Mouse (Mus musculus): Measurements from ENCODE around the gene Abcb9.
A peak's percentile ranks its signal among the peaks of the same experiment; 100 is the strongest.

Gene Abcb9

GRCm38 (mm10) chr5:124095596-124096232 is at the start of gene Abcb9:
Abcb9 (minus strand) TSS chr5:124095798.
- DNase-seq (ENCODE audit: low read depth): peak; percentile 93

GRCm38 (mm10) chr5:124138066-124138465 is 42.5 kb upstream of the Abcb9 start:
- no peak for DNase-seq (ENCODE audit: low read depth)

DNA sequence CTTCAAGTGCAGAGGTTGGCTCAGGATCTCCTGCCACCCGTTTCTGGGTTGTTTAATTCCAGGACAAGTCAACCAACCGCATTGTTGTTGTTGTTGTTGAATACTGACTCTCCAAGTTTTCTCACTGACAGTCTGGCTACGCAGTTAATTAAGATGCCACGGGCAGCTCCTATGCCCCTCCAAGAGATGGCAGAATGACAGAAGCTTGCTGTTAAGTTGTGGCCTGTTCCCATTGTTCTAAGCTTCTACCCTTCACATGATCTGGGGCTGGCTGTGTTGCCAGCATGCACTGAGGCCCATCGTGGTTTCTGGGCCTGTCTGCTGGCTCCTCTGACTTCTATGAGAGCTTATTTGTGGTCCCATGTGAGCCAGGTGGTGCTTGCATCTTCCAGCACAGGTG is 38.7 kb upstream of the Abcb9 start:
- DNase-seq (ENCODE audit: low read depth): no peak

DNA sequence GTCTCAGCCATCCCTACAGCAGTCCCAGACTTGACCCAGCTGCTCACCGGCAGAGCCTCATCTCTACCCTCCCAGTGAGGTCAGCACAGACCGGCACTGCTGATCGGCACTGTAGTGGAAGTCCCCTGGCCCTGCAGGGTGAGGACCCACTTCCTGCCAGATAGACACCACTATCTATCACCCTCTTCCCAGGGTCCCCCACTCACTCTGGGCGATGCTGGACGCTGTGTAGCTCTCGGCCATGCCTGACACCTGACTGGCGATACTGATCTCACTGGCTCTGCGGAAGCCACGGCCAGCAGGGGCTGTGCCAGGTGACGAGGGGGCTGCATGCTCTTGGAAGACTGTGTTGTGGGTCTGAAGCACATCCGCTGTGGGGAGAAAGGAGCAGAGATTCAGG is 29.5 kb upstream of the Abcb9 start:
- DNase-seq (ENCODE audit: low read depth): no peak

GRCm38 (mm10) chr5:124122357-124122756 is 26.8 kb upstream of the Abcb9 start:
- DNase-seq (ENCODE audit: low read depth): no peak

DNA sequence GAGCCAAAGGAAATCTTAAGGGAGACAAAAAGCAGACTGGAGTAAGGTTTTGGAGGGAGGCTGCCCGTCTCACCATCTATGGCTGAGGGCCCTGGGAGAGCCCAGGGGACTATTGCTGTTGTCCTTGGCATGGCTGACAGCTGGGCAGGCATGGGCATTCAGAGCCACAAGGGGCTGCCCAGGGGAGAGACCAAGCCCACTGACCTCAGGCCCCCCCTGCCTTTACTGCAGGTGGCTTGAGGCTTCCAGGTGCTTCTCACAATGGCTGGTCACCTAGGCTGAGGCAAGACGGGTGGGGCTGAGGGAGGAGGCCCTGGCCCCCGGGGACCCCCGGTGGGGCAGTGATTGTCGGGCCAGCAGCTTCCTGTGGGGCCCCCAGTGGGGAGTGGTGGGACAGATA is 23.6 kb upstream of the Abcb9 start:
- DNase-seq (ENCODE audit: low read depth): no peak

DNA sequence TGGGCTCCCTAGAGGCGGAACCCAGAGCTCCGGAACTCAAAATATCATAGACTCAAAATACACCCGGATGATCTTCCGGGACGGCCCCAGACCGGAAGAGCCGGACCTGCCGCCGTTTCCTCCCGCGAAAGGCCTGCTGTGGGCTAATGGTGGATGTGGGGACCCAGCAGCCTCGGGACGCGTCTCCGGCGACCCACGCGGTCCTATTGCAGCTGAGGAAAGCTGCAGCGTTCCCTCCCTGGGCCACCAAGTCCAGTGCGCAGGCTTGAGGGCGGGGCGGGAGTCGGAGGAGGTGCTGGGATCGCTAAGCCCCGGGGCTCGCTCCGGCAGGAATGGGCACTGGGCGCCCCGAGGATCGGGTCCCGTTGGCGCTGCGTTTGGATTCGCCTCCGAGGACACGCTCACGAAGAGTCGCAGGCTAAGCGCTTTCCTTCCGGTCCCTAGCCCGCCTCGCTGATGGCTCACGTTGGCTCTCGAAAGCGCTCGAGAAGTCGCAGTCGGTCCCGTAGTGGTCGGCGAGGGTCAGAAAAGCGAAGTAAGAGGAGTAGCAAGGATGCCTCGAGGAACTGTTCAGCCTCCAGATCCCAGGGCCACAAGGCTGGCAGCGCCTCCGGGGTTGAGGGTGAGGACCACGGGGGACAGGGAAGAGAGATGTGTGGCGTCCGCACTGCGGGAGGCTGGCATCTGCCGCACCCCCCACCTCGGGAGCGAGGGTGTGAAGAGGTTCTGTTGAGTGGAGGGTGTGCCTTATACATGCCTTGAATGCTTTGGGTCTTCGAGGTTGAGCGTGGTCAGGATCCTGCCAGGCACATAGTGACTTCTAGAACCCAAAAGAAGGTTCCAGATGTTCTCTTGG is 20.6 kb upstream of the Abcb9 start, which contains the start of gene Arl6ip4:
Arl6ip4 (plus strand) TSS at position 100 of the 856 bp plus-strand sequence.
- DNase-seq (ENCODE audit: low read depth): peak; percentile 88

- peak; percentile 63 for DNase-seq (ENCODE audit: low read depth)
These were observed 19.9 kb upstream of the Abcb9 start for GRCm38 (mm10) chr5:124115531-124115930.

DNA sequence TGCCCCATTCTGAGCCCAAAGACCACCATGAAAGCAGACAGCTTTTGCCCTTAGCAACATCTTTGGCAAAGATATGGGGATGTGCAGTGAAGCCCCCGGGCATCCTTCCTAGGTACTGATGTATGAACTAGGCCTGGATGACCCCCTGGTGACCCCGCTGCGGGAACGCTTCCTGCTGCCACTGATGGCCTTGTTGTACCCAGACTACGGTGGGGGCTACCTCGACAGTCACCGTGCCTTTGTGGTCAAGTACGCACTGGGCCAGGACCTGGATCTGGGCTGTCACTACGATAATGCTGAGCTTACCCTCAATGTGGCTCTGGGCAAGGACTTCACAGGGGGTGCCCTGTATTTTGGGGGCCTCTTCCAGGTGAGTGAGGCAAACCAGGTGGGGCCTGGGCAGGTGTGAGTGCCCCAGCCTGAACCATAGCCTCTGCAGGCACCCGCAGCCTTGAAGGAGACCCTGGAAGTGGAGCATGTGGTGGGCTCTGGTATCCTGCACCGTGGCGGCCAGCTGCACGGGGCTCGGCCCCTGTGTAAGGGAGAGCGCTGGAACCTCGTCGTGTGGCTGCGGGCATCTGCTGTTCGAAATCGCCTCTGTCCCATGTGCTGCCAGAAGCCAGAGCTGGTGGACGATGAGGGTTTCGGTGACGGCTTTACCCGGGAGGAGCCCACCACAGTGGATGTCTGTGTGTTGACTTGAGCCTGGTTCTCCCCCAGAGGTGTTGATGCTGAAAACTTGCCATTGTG is 18.9 kb upstream of the Abcb9 start:
- no peak for DNase-seq (ENCODE audit: low read depth)

DNA sequence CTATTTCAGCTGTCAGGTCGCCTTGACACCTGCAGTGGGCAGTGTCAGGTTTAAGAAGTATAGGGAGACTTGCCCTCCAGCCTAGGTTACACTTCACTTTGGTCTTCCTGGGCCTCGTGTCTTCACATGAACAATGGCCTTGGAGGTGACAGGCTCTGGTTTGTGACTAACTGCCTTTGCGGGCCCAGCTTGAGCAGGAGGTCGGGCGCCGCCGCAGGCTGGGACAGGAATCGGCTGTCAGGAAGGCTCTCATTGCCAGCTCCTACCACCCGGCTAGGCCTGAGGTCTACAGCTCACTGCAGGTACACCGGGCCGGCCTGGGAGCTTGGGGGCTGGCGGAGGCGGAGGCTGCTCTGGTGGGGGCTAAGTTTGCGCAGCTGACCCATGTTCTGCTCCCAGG is 17.4 kb upstream of the Abcb9 start:
- peak; percentile 75 for DNase-seq (ENCODE audit: low read depth)

GRCm38 (mm10) chr5:124112531-124112930 is 16.9 kb upstream of the Abcb9 start:
- peak; percentile 26 for DNase-seq (ENCODE audit: low read depth)

DNA sequence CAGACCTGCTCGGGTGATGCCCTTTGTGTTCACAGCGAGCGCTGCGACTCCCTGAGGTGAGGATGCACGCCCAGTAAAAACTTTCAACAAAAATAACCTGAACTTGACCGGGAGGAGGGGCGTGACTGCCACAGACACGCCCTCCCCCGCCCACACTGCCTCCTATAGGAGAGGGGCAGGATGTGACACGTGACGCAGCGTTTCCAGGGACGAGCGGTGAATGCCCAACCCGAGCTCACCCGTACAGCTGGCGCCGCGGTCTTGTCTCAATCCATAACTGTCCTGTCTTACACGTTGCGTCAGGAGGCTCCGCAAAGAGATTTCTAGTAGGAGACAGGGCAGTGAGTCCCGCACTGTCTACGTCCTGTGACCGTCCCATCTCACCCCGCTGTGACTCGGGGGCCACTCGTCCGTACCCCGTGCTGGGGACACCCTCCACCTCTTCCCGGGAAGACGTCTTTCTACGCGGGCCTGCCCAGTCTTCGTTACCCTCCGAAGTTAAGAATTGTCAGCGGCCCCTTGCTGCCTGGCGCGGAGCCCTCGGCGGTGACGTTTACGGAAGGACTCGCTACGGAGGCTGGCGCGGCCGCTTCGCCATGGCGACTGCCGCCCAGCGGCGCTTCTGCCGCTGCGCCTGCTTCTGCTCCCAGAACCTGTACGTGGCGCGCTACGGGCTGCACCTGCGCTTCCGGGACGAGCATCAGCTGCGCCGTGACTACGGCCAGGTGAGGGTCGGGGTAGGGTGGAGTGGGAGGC is 16.3 kb upstream of the Abcb9 start, which contains the start of gene Ogfod2:
Ogfod2 (plus strand) TSS at position 556 of the 756 bp plus-strand sequence.
- DNase-seq (ENCODE audit: low read depth): peak; percentile 99

GRCm38 (mm10) chr5:124111077-124111741 is 15.6 kb upstream of the Abcb9 start:
- DNase-seq (ENCODE audit: low read depth): peak; percentile 81

DNA sequence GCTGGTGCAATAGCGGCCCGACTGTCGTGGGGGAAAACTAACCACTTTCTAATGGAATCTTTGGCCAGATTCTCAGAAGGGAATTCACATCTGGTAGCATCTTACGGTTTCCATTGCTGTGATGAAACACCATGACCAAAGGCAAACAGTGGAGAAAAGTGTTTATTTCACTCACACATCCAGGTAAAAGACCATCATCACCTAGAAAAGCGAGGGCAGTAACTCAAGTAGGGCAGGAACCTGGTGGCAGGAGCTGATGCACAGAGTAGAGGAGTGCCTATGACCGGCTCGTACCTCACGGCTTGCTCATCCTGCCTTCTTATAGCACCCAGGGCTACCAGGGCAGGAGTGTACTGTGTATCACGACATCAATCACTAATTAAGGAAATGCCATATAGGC is 8.0 kb upstream of the Abcb9 start:
- DNase-seq (ENCODE audit: low read depth): no peak

GRCm38 (mm10) chr5:124103020-124103419 is 7.4 kb upstream of the Abcb9 start:
- DNase-seq (ENCODE audit: low read depth): no peak

GRCm38 (mm10) chr5:124102326-124102725 is 6.7 kb upstream of the Abcb9 start:
- no peak for DNase-seq (ENCODE audit: low read depth)

DNA sequence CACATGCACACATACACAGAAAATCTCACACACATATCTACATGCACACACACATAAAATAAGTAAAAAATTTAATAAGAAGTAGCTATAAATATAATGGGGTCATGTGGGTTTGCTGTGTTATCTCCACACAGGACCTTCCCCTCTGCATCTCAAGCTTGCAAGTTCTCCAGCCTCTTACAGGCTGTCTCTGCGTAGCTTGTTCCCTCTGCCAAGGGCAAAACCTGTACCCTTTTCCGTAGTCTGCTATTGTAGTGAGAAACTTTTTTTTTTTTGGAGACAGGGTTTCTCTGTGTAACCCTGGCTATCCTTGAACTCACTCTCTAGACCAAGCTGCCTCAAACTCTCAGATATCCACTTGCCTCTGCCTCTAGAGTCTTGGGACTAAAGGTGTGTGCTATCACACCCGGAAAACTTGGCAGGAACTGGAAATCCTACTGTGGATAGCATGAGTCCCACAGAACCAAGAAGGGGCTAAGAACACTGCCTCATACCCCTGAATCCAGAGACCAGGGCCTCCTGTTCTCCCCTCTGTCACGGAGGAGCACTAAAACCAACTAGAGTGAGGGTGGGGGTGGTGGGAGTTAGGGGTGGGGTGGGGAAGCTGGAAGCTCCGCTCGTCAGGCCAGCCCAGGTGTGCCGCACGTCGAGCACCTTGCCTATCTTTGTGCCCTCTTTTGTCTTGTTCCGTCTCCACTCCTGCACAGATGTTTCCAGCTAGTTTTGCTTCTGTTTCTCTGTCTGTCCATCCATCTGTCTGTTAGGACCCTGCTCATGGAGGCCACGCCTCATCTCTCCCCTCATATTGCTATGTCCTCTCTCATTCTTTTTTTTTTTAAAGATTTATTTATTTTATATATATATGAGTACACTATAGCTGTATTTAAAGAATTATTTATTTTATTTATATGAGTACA is 4.8 kb upstream of the Abcb9 start:
- DNase-seq (ENCODE audit: low read depth): no peak

GRCm38 (mm10) chr5:124098923-124099322 is 3.3 kb upstream of the Abcb9 start:
- DNase-seq (ENCODE audit: low read depth): no peak

DNA sequence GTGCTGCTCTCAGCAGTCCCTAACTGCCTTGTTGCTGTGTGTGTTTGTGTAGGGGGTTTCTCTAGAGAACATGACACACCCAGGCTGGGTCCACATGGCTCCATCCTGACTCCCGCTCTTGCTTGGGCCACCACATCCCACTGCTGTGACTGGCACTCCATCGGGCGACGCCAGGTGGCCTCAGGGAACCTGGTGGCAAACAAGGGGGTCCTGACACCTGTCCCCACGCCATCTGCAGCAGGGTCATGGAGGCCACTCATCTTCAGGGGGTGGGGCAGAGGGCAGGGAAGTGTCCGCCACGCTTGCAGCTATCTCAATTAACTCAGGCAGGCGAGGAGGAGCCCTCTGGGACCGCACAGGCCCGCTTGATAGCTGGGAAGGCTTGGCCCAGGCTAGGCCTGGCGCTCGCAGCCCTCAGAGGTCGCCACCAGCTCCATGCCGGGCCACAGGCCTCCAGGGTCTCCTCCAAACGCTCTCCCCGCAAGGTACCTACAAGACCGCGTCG is 469 bp downstream of the Abcb9 start:
- no peak for DNase-seq (ENCODE audit: low read depth)

Data from NIH3T3 (cell line).